Mouse (Mus musculus) frontal cortex, postnatal 25 days (tissue): Measurements from ENCODE around the gene Vmn2r58.
"Not testable (repeated sequence)": the region's sequence is repeated elsewhere in the genome, so short reads cannot be mapped to it uniquely, and the experiment has no call there.

Experiments
- DNase-seq, 2 experiments: peaks; one replicate each; pipeline ENCODE4 v3.0.0; 2022; ENCODE audit warnings: low spot score in 2 of 2

Vmn2r58 gene

DNA sequence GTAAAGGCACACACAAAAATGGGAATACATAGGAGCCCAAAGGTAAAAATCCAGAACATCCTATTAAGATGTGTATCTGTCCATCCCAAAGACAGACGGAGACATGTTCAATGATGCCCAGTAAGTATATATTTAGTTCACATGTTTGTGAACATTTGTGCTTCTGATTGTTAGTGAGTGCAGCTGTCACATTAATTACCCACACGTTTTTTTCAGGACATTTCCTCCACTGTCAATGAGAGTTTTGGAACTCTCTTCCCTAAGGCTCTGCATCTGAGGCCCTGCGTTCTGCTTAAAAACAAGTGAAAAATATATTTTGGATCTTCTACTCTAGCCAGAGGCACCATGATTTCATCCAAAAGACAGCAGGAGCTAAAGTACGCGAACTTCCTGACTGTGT lies at the start of gene Vmn2r58:
Gene Vmn2r58 (minus strand): TSS at position 101 of the 400 bp plus-strand sequence.
- not testable (repeated sequence) for DNase-seq
